Mouse (Mus musculus) kidney, adult 8-10 months (tissue): ENCODE results near the gene Ube2h.

Experiments used
- DNase-seq, 2 experiments: peaks; one replicate each; pipeline ENCODE4 v3.0.0; 2022

Ube2h gene

DNA sequence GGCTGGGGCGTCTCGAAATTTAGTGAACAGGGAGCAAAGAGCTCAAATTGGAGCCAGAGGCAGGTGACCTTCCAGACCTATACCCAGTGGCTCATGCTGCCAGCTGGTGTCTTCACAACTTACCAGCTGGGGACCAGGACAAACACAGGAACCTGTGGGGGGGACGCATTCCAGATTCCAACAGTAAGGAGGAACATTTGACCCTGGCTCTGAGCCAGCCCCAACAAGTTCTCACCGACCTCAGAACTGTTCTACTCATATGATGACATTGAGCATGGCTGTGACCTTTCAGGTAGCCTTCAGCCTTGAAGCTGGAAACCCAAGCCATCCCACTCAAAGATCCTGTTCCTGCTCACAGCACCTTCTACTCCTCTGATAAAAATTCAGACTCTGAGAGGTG is 120.7 kb downstream of the Ube2h start:
- no peak for DNase-seq

GRCm38 (mm10) chr6:30182038-30182437 is 122.3 kb downstream of the Ube2h start:
- no peak for DNase-seq

- DNase-seq = no peak
These were observed 124.0 kb downstream of the Ube2h start for GRCm38 (mm10) chr6:30180321-30180720.

- DNase-seq = no peak
These were observed 125.3 kb downstream of the Ube2h start for GRCm38 (mm10) chr6:30179046-30179445.

DNA sequence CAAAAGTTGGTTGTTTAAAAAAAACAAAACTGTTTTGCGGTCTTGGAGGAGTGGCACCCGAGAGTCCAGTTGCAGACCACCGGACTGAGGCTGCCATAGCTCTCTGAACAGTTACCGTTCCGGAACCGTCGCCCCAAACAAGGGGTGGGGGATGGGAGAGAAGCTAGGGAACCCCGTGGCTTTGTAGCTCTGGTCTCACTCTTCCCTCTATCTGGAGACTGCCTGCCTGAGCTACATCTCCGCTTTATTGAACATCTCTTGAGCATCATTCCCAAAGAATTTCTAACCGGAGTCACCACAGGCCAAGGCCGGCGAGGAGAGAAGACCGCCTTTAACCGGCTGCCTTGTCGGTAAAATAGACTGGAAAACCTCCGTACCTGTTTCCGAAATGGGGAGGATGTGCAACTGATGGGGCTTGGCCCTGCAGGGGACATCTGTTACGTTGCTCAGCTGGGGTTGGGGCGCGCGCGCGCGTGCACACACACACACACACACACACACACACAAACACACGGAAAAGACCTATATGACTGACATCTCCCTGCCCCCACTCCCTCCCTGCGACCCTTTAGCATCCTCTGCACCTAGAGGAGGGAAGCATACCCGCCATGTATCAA is 126.2 kb downstream of the Ube2h start:
- DNase-seq = no peak

GRCm38 (mm10) chr6:30177305-30177704 is 127.0 kb downstream of the Ube2h start:
- DNase-seq = no peak

- DNase-seq = no peak
These were observed 127.8 kb downstream of the Ube2h start for GRCm38 (mm10) chr6:30176496-30176895.

- no peak for DNase-seq
These were observed 128.4 kb downstream of the Ube2h start for GRCm38 (mm10) chr6:30175918-30176421.

- no peak for DNase-seq
These were observed 129.0 kb downstream of the Ube2h start for GRCm38 (mm10) chr6:30175225-30175917.

DNA sequence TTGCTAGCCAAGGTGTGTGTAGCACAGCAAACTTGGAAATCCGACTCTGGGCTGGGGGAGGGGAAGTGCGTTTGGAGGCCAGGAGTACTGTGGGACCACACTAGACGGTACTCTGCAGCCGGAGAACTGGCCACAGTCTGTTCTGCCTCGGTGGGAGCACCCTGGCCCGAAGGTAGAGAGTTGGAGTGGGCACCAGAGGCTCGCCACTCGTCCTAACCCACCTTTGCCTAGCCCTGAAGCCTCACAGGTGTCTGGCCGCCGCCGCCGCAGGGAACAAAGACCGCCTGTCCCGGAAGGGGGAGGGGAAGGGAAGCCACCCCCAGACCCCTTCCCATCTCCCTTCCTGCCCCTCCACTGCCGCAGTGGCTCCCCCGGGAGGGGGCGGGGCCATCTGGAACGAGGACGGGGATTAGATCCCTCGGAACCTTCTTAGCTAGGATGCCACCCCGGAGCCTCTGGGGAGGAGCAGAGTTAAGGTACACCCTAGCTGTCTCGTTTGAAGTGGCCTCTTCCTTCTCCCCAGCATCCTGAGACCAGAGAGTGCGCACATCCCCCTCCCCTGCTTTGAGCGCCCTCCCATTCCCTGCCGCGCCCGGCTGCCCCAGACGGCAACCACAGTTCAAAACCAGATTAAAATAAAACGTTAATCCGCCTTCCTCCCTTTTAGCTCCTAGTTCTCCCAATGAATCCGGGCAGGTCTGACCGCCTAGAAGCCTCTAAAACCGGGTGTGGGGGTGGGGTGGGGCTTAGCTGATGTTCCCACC is 129.7 kb downstream of the Ube2h start:
- no peak for DNase-seq

GRCm38 (mm10) chr6:30173551-30174460 is 130.5 kb downstream of the Ube2h start:
- peak; percentile 41 to 43 for DNase-seq

- no peak for DNase-seq
These were observed 131.4 kb downstream of the Ube2h start for GRCm38 (mm10) chr6:30172820-30173550.

GRCm38 (mm10) chr6:30172441-30172819 is 131.9 kb downstream of the Ube2h start:
- no peak for DNase-seq

GRCm38 (mm10) chr6:30171967-30172366 is 132.4 kb downstream of the Ube2h start:
- no peak for DNase-seq

DNA sequence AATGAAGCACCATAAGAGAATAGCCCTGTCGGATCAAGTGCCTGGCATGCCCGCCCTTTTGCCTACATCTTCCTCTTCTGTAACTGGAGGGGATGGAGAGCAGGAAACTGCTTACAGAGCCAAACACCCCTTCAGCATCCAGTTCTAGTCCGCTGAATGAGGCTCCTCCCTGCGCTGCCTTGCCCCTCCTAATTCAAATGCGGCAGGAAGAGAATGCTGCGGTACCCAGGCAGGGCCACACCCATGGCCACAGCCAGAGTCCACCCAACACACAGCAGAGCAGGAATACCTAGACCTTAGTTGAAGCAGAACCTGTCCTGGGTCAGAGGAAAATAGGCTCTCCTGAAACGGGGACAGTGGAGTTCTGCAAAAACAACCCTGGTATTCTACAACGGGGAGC is 133.1 kb downstream of the Ube2h start:
- DNase-seq = no peak

- DNase-seq = no peak
These were observed 135.2 kb downstream of the Ube2h start for GRCm38 (mm10) chr6:30169148-30169547.

DNA sequence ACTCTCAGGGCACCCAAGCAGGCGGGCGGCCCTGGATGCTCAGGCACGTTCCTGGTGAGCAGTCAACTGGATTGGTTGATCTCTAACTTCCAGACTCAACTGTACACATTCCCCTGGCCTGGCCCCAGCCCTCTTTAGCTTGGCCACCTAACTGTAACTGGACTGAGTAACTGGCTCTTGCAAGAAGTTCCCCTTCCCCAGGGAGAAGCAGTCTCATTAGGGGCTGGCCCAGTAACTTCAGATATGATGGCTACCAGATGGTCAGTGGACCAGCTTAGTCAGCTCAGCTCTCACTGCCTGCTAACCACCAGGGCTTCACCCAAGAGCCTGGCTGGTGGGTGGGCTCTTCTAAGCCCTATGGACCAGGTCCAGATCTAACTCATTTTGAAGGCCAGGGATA is 136.1 kb downstream of the Ube2h start:
- no peak for DNase-seq

DNA sequence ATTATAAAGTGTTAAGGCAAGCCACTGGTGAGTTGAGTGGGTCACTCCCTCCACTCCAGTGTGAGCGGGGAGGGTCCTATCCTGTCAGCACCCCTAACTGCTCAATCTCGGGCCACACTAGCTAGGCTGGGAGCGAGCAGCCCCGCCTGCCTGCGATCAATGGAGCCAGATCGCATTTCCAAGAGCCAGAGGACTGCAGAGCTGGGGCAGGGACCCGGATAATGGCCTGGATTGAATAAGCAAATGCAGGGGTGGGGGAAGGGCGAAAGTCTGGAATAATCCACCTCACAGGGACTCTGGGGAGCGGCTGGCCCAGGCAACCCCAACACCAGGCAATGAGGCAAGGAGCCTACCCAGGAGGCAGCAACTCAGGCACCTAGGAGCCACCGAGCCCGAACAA is 137.1 kb downstream of the Ube2h start:
- DNase-seq = no peak

GRCm38 (mm10) chr6:30166349-30166748 is 138.0 kb downstream of the Ube2h start:
- no peak for DNase-seq

- no peak for DNase-seq
These were observed 142.2 kb downstream of the Ube2h start for GRCm38 (mm10) chr6:30162091-30162490.

GRCm38 (mm10) chr6:30161618-30162017 is 142.7 kb downstream of the Ube2h start:
- DNase-seq = no peak
